Mouse (Mus musculus) retina, adult 2 months (tissue): ENCODE data around the gene Srpx.

ENCODE experiments used
- DNase-seq: peaks from one replicate; pipeline ENCODE4 v3.0.0-alpha.2; 2012; ENCODE audit warnings: low read depth, low spot score

Gene Srpx

DNA sequence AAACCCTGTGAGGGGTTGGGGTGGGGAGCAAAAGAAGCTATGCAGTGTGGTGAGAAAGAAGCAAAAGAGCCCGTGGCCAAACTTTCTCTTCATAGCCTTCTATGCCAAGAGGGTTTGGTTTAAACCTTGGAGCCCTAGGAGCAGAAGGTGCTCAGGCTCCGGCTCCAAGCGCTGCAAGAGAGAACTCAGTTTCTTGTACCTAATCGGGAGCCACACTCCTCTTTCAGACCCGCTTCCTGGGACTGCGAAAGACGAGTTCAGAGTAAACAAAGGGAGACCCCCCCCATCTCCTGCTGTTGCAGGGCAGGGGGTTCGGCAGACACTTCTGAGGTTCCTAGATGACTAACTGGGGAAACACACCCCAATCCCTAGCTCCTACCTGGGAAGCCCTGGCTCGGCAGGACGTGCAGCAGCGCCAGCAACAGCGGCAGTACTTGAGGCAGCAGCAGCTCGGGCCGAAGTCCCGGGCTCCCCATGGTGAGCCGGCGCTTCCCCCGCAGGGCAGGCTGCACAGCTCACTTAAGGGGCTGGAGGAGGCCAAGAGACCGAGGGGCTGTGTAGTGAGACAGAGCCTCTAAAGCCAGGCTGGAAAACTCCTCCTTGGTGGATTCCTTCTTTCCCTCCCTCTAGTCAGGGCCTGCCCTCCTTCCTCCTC, at the start of gene Srpx:
TSS of gene Srpx (minus strand) at position 645 of the 655 bp plus-strand sequence.
- DNase-seq, result no peak

DNA sequence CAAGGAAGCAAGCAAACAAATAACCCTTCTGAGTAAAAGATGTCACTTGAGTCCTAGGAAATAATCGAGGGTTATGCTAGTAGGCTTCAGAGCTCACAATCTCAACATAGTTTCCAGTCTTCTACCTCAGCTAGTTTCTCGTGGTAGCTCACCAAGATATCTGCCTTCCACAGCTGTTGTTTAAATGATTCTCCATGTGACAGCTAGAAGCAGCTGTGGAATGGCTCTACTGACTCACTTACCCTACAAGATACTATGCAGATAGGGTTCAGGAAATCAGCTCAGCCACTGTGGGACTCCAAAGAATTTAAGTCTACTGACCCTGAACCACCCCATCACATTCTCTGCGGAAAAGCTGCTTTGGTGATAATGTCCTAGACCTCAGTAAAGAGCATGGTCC, 34.9 kb upstream of the Srpx start:
- DNase-seq, result no peak

DNA sequence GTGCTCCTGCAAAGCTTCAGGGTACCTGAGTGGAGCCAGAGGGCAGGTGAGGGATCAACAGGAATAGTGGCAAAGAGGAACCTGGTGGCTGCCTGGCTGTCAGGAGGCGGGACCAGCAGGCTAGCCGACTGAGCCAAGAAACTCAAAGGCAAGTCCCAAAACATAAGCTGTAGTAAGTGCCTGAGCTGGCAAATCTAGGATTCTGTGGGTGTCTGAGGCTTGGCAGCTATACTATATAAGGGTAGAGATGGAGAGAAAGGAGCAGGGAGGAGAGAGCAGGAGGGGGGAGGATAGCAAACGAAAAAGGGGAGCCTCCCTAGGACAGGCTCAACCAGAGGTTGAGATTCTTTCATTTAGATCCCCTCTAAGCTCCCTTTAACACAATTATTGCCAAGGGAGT, 1.7 kb downstream of the Srpx start:
- no peak for DNase-seq

DNA sequence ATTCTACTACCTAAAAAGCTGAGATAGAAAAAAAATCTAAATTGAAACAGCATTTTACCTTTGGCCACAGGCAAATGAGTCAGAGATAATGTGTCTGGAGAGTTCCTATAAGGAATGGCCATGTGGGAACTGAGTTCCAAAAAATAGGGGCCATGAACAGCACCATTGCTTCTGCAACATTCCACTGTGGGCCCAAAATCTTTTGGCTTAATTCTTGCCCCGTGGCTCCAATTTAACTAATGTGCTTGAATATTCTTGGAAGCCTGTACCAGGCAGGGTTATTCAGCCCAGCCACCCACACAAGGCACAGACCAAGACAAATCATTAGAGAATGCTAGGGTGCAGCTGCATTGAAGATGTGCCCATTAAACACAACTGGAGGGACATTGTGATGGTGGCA, 6.8 kb downstream of the Srpx start:
- DNase-seq, result no peak

DNA sequence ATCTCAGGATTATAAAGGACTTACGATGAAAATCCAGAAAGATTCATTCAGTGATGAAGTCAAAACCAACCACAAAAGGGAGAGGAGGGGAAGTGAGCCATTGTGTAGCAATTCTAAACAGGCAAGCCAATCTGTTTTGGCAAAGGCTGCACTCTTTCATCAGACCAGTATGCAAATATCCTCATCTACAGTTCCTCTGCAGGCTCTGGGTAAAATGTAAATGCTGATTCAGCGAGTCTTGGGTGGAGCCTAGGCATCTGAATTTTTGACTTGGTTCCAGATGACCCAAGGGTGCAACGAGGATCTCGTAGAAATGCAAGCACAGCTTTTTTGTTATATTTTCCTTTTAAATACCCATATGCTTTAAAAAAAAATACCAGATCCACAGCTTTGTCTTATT, 9.0 kb downstream of the Srpx start:
- no peak for DNase-seq

DNA sequence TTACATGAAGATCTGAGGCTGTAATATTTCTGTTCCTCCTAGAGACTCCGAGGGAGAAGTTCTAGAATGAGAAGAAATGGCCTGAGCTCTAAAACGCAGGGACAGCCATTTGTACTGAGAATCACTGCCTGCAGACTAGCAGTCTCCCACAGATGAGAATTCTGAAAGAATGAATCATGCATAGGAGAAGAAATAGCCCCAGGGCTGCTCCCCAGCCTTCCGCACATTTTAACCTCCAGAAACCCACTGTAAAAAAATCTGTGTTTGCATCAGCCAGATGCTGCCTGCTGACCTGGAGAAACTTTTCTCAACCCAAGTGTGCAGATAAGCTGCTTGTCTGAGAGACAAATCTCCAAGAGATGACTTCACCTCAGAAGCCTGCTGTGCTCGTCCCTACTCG, 12.0 kb downstream of the Srpx start:
- no peak for DNase-seq

DNA sequence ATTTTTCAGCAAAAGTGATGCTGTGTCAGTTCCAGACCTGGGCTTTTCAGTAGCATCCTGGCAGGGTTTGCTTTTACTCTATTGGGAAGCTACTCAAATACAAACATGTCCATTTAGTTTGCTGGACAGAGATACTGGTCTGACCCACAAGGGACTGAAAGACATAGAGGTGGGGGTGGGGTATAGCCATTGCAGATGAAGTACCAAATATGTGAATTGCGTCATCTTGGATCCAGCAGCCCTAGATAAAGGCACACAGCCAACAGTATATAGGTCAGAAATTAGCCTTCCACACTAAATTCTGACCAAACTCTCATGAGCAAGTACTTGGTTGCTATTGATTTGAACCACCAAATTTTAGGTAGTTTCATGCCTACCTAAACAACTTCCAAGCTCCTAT, 14.8 kb downstream of the Srpx start:
- no peak for DNase-seq

DNA sequence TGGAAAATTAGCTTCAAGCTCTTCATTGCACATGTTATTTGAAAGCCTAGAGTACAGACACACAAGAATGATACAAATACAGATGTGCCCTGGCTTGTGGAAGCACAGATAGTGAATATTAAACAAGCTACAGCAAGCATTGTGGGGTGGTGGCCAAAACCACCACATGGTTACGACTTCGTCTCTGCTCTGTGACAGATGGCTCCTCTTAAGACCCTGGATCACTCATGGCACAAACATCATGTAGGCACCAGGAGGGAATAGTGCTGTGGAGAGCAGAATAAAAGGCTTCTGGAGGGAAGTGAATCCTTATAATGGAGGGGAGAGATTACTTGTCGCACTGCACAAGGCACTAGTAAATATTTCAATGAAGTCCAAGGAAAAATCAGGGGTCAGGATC, 21.7 kb downstream of the Srpx start:
- no peak for DNase-seq

DNA sequence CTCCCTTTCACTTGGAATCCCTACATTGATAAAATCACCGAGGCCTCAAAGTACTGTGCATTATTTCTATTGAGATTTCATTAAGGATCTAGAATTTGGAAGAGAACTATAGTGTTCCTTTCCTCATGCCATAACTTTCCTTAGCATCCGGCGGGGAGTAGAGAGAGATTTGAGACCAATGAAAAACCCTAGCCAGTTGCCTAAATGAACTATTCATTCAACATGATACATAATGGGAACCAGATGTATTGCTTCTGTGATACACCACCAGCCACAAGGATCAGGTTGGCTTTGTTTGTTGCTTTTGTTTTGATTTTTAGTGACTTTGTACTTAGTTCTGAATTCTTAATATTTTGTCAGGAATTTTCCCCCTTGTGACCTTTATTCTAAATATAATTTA, 37.1 kb downstream of the Srpx start:
- DNase-seq, result no peak

DNA sequence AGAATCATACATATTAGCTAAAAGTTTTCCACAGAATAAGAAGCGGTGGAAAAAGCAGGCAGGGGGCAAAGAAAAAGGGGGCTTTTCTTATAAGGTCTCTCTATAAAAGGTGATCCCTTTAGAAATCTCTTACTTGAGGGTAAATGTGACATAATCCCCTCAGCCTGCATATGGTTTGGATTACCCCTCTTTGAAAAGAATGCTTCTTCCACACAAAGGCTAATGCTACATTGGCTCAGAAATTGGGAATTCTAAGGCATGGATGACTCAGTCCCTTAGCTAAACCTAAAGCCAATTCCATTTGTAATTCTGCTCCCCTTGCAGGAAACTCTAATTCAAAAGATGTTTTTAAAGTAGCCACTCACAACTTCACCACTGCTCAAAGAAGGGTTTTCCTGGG, 37.5 kb downstream of the Srpx start:
- DNase-seq, result no peak

DNA sequence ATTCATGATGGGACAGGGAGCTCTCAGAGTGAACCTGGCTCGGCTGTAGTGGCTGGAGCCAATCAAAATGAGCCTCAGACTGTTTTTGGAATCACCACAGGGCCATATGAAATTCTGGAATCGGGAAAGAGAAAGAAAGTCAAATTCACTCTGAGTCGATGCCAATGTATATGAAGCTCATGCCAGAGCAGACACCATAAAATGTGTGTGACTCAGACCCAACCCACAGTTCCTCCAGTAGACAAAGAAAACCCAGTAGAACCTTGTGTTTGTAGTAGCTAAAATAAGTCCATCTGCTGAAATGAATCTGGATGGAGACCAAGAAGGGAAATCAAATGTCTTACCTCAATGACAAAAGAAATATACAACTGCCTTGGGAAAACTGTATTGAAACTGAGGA, 43.5 kb downstream of the Srpx start:
- DNase-seq, result no peak

DNA sequence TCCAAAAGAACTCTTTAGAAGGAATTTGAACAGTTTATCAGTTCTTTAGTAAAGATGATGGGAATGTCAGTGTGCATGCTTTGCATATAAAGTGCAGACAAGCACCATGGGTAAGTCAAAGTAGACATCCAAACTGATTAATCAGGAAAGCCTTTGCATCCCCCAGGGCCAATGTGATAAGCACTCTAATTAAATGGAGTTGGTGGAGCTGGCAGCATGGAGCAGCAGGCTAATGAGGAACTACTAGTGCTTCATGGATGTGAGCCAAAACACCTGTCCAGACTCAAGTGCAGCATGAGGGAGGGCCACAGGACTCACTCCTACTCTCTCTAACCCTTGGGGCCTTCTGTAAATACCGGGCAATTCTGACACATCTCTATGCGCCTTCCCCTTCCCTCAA, 46.0 kb downstream of the Srpx start:
- DNase-seq, result no peak

DNA sequence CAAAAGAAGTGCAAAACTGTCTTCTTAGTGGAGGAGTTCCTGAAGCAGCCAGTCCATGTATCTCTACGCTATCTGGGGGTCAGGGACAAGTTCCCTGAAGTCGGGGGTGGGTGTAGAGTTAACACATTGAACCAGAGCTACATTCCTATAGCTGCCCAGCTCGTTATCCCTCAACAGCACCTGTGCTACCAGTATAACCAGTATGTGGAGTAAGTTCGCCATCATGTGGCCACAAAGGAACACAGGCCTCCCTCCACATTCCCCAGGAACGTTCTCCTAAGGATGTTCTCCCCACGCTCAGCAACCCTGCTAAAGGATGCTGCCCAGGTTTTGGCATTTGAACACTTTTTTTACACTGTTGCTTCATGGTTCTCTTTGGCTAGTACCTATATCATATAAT, 46.8 kb downstream of the Srpx start:
- DNase-seq, result no peak

DNA sequence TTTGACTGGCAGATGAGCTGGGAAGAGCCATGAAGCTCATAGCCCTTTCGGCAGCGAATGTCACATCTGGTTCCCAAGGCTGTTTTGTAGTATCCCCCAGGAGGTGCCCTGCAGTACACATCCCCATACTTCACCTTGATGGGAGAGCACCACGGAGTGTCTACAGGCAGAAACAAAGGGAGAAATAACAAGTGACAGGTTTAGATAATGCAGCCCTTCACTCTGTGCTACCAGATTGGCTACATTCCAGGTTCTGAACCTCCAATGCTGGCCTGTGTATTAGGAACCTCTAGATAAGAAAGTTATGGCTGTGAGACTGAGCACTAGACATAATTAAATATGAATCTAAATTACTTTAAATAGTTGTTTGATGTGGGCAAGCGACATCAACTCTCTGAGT, 48.1 kb downstream of the Srpx start:
- DNase-seq, result no peak

DNA sequence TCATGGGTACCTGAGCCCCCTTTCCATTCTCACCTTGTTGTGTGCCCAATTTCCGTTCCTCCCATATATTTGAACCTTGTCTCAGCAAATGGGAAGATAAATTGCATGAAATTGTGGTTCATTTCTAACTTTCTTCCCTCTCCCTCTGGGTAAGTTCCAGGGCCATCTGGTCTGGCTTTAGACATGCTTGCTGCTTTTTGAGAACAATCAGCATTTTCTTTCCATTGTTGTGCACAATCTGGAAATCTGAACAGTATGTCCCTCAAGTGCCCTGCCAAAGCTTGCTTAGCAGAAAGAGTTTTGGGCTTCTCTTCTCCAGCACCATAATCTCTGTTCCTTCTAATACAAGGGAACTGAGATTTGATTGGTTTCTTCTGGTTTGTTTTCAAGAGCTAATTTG, 53.7 kb downstream of the Srpx start:
- no peak for DNase-seq

DNA sequence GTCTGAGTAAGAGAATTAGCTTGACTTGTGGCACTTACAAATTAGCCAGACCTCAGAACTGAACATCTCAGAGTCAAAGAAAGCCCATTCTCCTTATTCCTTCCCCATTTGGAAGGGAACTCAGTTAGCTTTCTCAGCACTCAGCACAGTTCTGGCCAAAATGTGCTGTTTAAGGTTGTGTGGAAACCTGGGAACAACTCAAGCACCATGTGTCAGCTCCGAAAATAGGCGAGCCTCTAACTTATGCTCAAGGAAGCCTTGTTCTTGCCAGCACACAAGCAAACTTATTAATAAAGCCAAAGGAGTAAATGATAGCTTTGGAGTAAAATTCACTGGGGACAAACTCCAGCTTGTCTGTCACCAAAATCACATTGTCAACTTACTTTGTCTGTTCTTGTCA, 54.1 kb downstream of the Srpx start:
- no peak for DNase-seq

DNA sequence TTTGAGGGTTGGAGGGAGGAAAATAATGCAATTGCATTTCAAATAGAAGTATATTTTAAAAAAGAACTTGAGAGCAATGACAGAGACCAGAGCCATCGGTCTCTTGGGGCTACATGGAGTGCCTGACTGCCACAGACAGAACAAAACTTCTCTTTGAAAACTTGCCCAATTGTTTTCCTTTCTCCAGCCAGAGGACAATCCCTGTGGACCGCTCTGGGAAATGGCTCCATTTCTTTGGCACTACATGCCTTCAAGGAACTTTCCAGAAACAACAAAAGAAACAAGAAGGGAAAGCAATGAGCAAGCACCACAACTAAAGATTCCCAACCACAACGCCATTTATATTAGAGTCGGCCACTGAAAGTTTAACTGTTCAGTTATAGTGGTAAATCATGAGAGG, 55.3 kb downstream of the Srpx start:
- no peak for DNase-seq

DNA sequence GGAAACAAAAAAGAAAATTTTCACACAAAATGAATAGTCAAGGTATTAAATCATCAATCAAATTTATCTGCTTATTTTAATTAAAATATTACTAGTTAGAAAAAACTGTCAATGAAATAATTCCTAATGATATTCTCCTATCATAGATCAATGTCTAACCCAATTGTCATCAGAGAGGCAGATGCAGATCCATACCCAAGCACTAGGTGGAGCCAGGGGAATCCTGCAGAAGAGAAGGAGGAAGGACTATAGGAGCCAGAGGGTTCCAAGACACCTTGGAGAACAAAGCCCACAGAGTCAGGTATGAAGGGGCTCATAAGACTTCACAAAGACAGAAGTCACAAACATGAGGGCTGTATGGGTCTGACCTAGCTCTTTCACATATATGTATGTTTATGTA, 82.8 kb downstream of the Srpx start:
- DNase-seq, result no peak

DNA sequence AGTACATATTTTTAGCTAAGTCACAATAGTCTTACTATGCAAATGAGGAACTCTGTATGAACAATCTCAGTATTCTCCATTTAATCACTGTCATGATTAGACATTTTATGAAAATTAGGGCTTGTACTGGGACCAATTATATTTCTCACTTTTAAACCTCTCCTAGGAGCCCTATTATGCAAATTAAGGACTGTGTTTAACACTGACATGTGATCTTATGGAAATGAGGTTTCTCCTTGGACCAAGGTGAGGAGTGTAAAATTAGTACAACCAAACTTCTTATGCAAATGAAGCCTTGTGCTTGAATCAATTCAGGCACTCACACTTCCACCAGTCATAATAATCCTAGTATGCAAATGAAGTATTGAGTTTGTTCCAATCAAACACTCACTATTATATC, 107.3 kb downstream of the Srpx start:
- DNase-seq, result no peak

DNA sequence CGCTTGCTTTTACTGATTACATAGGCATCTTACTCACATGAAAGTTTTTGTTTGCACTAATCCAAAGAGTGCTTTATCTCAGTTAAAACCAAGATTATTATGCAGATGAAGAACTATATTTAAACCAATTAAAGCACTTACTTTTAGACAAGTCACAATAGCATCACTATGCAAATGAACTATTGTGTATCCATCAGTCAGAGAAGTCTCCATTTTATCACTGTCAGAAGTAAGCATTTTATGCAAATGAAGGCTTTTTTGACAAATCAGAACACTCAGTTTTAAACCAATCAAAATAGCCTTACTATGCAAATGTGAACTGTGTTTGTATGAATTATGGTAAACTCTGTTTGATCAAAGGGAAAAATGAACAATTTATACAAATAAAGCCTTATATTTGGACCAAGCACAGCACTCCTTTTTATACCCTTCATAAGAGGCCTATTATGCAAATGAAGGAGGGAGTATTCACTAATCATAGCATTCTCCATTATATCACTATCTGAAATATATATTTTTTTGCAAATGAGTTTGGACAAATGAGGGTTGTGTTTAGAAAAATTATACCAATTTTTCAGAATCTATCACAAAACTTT, 109.7 kb downstream of the Srpx start:
- no peak for DNase-seq

DNA sequence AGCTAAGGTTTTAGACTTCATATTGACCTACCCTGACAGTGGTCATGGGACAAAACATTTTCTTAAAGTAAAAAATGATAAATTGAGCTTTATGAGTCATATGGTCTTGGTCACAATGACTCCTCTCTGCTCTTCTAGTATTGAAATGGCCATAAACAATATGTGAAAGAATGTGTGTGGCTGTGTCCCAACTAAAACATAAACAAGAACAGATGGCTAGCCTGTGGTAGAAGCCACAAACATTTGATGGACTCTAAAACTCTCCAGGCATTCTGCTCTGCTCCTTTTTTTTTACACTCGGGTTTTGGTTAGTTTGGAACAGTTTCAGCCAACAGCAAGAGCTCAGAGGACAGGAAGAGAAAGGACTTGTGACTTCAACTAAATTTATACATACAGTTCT, 111.6 kb downstream of the Srpx start:
- DNase-seq, result no peak

DNA sequence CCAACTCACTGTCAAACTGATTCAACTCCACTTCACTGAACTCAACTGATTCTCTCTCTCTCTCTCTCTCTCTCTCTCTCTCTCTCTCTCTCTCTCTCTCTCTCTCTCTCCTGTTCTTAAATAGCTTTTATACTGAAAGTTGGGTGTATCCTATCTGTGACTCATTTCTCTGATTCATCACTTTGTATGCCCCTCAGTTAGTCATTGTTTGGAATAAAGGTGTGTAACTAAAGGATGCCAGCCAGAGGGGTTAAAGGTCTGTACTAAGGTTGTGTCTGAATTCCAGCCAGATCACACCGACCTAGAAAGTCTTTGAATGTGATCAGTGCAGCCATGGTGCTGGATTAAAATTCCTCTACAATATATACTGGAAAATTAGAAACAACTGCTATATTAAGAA, 116.8 kb downstream of the Srpx start:
- DNase-seq, result no peak
